Mouse (Mus musculus) adrenal gland (tissue): ENCODE data around the gene Mrtfa.

Source experiments
- intact Hi-C: fragments of 180-260 bp; cut with DNase I; formaldehyde crosslinking; loops from one replicate; pipeline ENCODE4 v1.15.1; 2025

Mrtfa gene

GRCm38 (mm10) chr15:81072748-81073147, 117.8 kb downstream of the Mrtfa start:
- intact Hi-C loops: loop anchor here (10.0 kb wide), 1 partner anchor 232 kb away; no protein-coding TSS in a partner anchor

GRCm38 (mm10) chr15:81070470-81070869, 120.1 kb downstream of the Mrtfa start:
- intact Hi-C loops: loop anchor here (10.0 kb wide), 1 partner anchor 234 kb away; no protein-coding TSS in a partner anchor

- intact Hi-C loops: no loop called here
These were observed 121.7 kb downstream of the Mrtfa start for GRCm38 (mm10) chr15:81068641-81069381.

GRCm38 (mm10) chr15:81067761-81068160, 122.8 kb downstream of the Mrtfa start:
- intact Hi-C loops: no loop called here

- intact Hi-C loops: no loop called here
These were observed 123.6 kb downstream of the Mrtfa start for GRCm38 (mm10) chr15:81066976-81067375.

GRCm38 (mm10) chr15:81064661-81065060, 125.9 kb downstream of the Mrtfa start:
- intact Hi-C loops: loop anchor here (5.0 kb wide), 1 partner anchor 37 kb away; no protein-coding TSS in a partner anchor

GRCm38 (mm10) chr15:81064143-81064542, 126.4 kb downstream of the Mrtfa start:
- intact Hi-C loops: loop anchor here (5.0 kb wide), 1 partner anchor 37 kb away; no protein-coding TSS in a partner anchor

GRCm38 (mm10) chr15:81062616-81063015, 127.9 kb downstream of the Mrtfa start:
- intact Hi-C loops: loop anchor here (5.0 kb wide), 1 partner anchor 35 kb away; no protein-coding TSS in a partner anchor

- intact Hi-C loops: loop anchor here (5.0 kb wide), 1 partner anchor 35 kb away; no protein-coding TSS in a partner anchor
These were observed 128.4 kb downstream of the Mrtfa start for GRCm38 (mm10) chr15:81062175-81062588.

GRCm38 (mm10) chr15:81060975-81061374, 129.6 kb downstream of the Mrtfa start:
- intact Hi-C loops: loop anchor here (5.0 kb wide), 1 partner anchor 34 kb away; no protein-coding TSS in a partner anchor

GRCm38 (mm10) chr15:81057736-81058135, 132.8 kb downstream of the Mrtfa start:
- intact Hi-C loops: no loop called here

- intact Hi-C loops: no loop called here
These were observed 135.1 kb downstream of the Mrtfa start for GRCm38 (mm10) chr15:81055488-81055887.

- intact Hi-C loops: no loop called here
These were observed 138.1 kb downstream of the Mrtfa start for GRCm38 (mm10) chr15:81052491-81052890.

- intact Hi-C loops: no loop called here
These were observed 140.1 kb downstream of the Mrtfa start for GRCm38 (mm10) chr15:81050488-81050887.

- intact Hi-C loops: no loop called here
These were observed 141.0 kb downstream of the Mrtfa start for GRCm38 (mm10) chr15:81049401-81050053.

- intact Hi-C loops: no loop called here
These were observed 143.1 kb downstream of the Mrtfa start for GRCm38 (mm10) chr15:81047497-81047896.

GRCm38 (mm10) chr15:81046061-81046460, 144.5 kb downstream of the Mrtfa start:
- intact Hi-C loops: no loop called here

GRCm38 (mm10) chr15:81045336-81045735, 145.2 kb downstream of the Mrtfa start:
- intact Hi-C loops: no loop called here

GRCm38 (mm10) chr15:81044446-81044845, 146.1 kb downstream of the Mrtfa start:
- intact Hi-C loops: no loop called here

- intact Hi-C loops: no loop called here
These were observed 148.2 kb downstream of the Mrtfa start for GRCm38 (mm10) chr15:81042276-81042931.

- intact Hi-C loops: no loop called here
These were observed 148.8 kb downstream of the Mrtfa start for GRCm38 (mm10) chr15:81041767-81042166.

- intact Hi-C loops: no loop called here
These were observed 152.1 kb downstream of the Mrtfa start for GRCm38 (mm10) chr15:81038419-81038818.
